Mouse (Mus musculus) inflammation-experienced regulatory T-cells, adult 6 months (primary cell): ENCODE results near the gene Magohb. TPM values are rescaled to one million over a fixed set of nuclear protein-coding genes. Genes with fewer than 3 reads are reported as not detected.
"Not testable (repeated sequence)": the region's sequence is repeated elsewhere in the genome, so short reads cannot be mapped to it uniquely, and the experiment has no call there.

ENCODE experiments used
- ATAC-seq: one replicate; pipeline ENCODE4 v1.8.0; 2017
- polyA plus RNA-seq, 3 experiments: library from polyadenylated mRNA; unstranded; fragments of 100-300 nt; shearing (Covaris generic); gene quantifications; one replicate each; pipeline ENCODE4 v1.2.1; 2017

The Magohb gene
- 10 to 100 TPM; 20.4 to 34.3 (median 24.5) TPM for polyA plus RNA-seq

- peak; percentile 73 for ATAC-seq
Measured at GRCm38 (mm10) chr6:131292991-131293788, at the start of gene Magohb. Gene Magohb (minus strand): TSS chr6:131293244.

- no peak for ATAC-seq
Measured at GRCm38 (mm10) chr6:131340082-131340481, 47.0 kb upstream of the Magohb start.

GRCm38 (mm10) chr6:131339309-131339708, 46.3 kb upstream of the Magohb start:
- ATAC-seq = no peak

GRCm38 (mm10) chr6:131338787-131339186, 45.7 kb upstream of the Magohb start:
- no peak for ATAC-seq

GRCm38 (mm10) chr6:131327076-131327475, 34.0 kb upstream of the Magohb start:
- ATAC-seq = no peak

- no peak for ATAC-seq
Measured at GRCm38 (mm10) chr6:131321854-131322639, 29.0 kb upstream of the Magohb start.

GRCm38 (mm10) chr6:131316155-131317101, 23.4 kb upstream of the Magohb start:
- ATAC-seq = no peak

GRCm38 (mm10) chr6:131308031-131308430, 15.0 kb upstream of the Magohb start:
- no peak for ATAC-seq

GRCm38 (mm10) chr6:131304776-131305175, 11.7 kb upstream of the Magohb start:
- no peak for ATAC-seq

- ATAC-seq = no peak
Measured at GRCm38 (mm10) chr6:131298531-131298930, 5.5 kb upstream of the Magohb start.

GRCm38 (mm10) chr6:131294435-131295112, 1.5 kb upstream of the Magohb start:
- no peak for ATAC-seq

GRCm38 (mm10) chr6:131293916-131294315, 872 bp upstream of the Magohb start:
- ATAC-seq = peak; percentile 41

GRCm38 (mm10) chr6:131292276-131292990, 611 bp downstream of the Magohb start:
- ATAC-seq = no peak

- no peak for ATAC-seq
Measured at GRCm38 (mm10) chr6:131290430-131290829, 2.6 kb downstream of the Magohb start.

- not testable (repeated sequence) for ATAC-seq
Measured at GRCm38 (mm10) chr6:131278160-131278559, 14.9 kb downstream of the Magohb start.

GRCm38 (mm10) chr6:131276659-131277058, 16.4 kb downstream of the Magohb start:
- no peak for ATAC-seq

GRCm38 (mm10) chr6:131272311-131272710, 20.7 kb downstream of the Magohb start:
- ATAC-seq = no peak

- ATAC-seq = no peak
Measured at GRCm38 (mm10) chr6:131270312-131270711, 22.7 kb downstream of the Magohb start.

GRCm38 (mm10) chr6:131269599-131269998, 23.4 kb downstream of the Magohb start:
- no peak for ATAC-seq

- no peak for ATAC-seq
Measured at GRCm38 (mm10) chr6:131264175-131264574, 28.9 kb downstream of the Magohb start.

GRCm38 (mm10) chr6:131262778-131263177, 30.3 kb downstream of the Magohb start:
- no peak for ATAC-seq
